10 mouse cellular contexts compared by ENCODE assay signal in the genomic region with DNA sequence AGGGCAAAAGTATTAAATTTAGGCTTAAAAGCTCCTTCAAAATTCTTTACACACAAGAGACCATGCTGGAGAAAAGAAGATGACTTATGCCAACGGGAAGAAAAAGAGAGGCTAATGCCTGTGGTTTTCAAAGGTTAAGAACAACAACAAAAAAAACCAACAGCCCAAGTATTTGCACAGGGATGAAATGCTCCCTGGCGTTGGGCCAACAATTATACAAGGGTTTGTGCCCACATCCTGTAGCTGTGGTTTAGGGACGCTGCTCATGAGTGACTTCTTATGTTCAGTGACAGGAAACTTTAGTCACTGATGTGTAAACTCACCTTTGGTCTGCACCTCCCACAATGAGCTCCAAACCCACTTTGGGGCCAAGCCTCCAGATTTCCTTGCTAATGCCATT.
A peak's percentile ranks its signal among the peaks of the same experiment; 100 is the strongest.
DNase-seq lines count a peak whose midpoint lies in the region; ATAC-seq and TF ChIP-seq lines count a peak whose summit lies in the region.
"Had no signal": no experiment of that assay in that cellular context is flagged by ENCODE, and none has a peak within 500 bp of the region (broad histone marks: within the 10 kb centered on the region; RNA-seq: fewer than 3 reads in every experiment).

No protein-coding gene starts in this region.

- no peak overlapping the region for H3K4me3 ChIP-seq in midbrain, postnatal 0 days (ENCODE audit: low read depth, low read length)
- H3K4me3 ChIP-seq in midbrain, embryonic 11.5 days (ENCODE audit: low read depth, low read length): no peak overlapping the region
- no peak overlapping the region for H3K4me3 ChIP-seq in kidney, adult 2 months (ENCODE audit: insufficient read depth, low read depth, low read length)
- H3K4me3 ChIP-seq in myocyte: no peak overlapping the region
- H3K4me3 ChIP-seq: heart, embryonic 15.5 days; neural tube, embryonic 12.5 days had no signal

- H3ac ChIP-seq in myocyte (ENCODE audit: control insufficient read depth, insufficient read length): no peak overlapping the region

- no peak overlapping the region for H3K9ac ChIP-seq in midbrain, postnatal 0 days (replicated peaks; ENCODE audit: low read length, poor library complexity, severe bottlenecking)
- H3K9ac ChIP-seq in midbrain, embryonic 11.5 days (ENCODE audit: low read length): no peak overlapping the region
- H3K9ac ChIP-seq: heart, embryonic 15.5 days; neural tube, embryonic 12.5 days had no signal

- no peak for TF ChIP-seq CTCF in midbrain, postnatal 0 days (IDR thresholded peaks at IDR 0.05)
- no peak for TF ChIP-seq CTCF in kidney, adult 2 months (conservative IDR thresholded peaks at IDR 0.05; ENCODE audit: insufficient read depth, insufficient read length, low read depth, low read length)

- DNase-seq in midbrain, postnatal 0 days (ENCODE audit: low spot score): peak; percentile 22
- no peak for DNase-seq in midbrain, embryonic 11.5 days (ENCODE audit: low spot score, missing footprints)
- DNase-seq in kidney, adult 2 months: peak; percentile 79
- peak; percentile 48 to 65 for DNase-seq in urinary bladder, postnatal 36 days (ENCODE audit: low spot score in 2 of 2)
- no peak for DNase-seq in heart, adult 8-10 months (ENCODE audit: low spot score)
- DNase-seq in MN1 (ENCODE audit: low spot score): no peak
- no peak for DNase-seq in left cerebral cortex, postnatal 14 days (ENCODE audit: low spot score in 2 of 2)

- H3K4me1 ChIP-seq in midbrain, postnatal 0 days (ENCODE audit: insufficient read depth, low read length): no peaks in the 10 kb centered on the region
- no peaks in the 10 kb centered on the region for H3K4me1 ChIP-seq in midbrain, embryonic 11.5 days (ENCODE audit: control insufficient read depth, insufficient read depth, low read length)
- H3K4me1 ChIP-seq in kidney, adult 2 months (ENCODE audit: control insufficient read depth, insufficient read depth, low read length): no peaks in the 10 kb centered on the region
- H3K4me1 ChIP-seq: heart, embryonic 15.5 days; neural tube, embryonic 12.5 days had no signal

- no peak overlapping the region for H3K27ac ChIP-seq in midbrain, postnatal 0 days (ENCODE audit: low read depth, low read length)
- no peak overlapping the region for H3K27ac ChIP-seq in midbrain, embryonic 11.5 days (ENCODE audit: low read depth, low read length)
- H3K27ac ChIP-seq in kidney, adult 2 months (ENCODE audit: insufficient read depth, low read depth, low read length): no peak overlapping the region
- H3K27ac ChIP-seq: heart, embryonic 15.5 days; neural tube, embryonic 12.5 days had no signal

- no peak overlapping the region for H3K4me2 ChIP-seq in midbrain, postnatal 0 days (ENCODE audit: low read depth, low read length, poor library complexity, severe bottlenecking)
- no peak overlapping the region for H3K4me2 ChIP-seq in midbrain, embryonic 11.5 days
- peak overlapping the region; percentile 31 for H3K4me2 ChIP-seq in myocyte (ENCODE audit: low read depth)
- H3K4me2 ChIP-seq: heart, embryonic 15.5 days; neural tube, embryonic 12.5 days had no signal

- H3K79me2 ChIP-seq in myocyte (ENCODE audit: control insufficient read depth, insufficient read depth): no peaks in the 10 kb centered on the region

- no peak for TF ChIP-seq POLR2A in kidney, adult 2 months (IDR thresholded peaks at IDR 0.05; ENCODE audit: low read depth, low read length)
- TF ChIP-seq POLR2A in myocyte (IDR thresholded peaks at IDR 0.05; ENCODE audit: insufficient read length, low read depth): no peak

- ATAC-seq in midbrain, postnatal 0 days (ENCODE audit: low FRiP score): no peak
- no peak for ATAC-seq in midbrain, embryonic 11.5 days (ENCODE audit: low FRiP score)

- H3K9me3 ChIP-seq in midbrain, postnatal 0 days (ENCODE audit: low read length): no peaks in the 10 kb centered on the region
- no peaks in the 10 kb centered on the region for H3K9me3 ChIP-seq in midbrain, embryonic 11.5 days (ENCODE audit: control insufficient read depth, low read length)
- H3K9me3 ChIP-seq: heart, embryonic 15.5 days; neural tube, embryonic 12.5 days had no signal

- H3K27me3 ChIP-seq in midbrain, postnatal 0 days (ENCODE audit: insufficient read depth, low read length): no peaks in the 10 kb centered on the region
- no peaks in the 10 kb centered on the region for H3K27me3 ChIP-seq in midbrain, embryonic 11.5 days (ENCODE audit: control insufficient read depth, insufficient read depth, low read length)
- no peaks in the 10 kb centered on the region for H3K27me3 ChIP-seq in kidney, adult 2 months (replicated peaks; ENCODE audit: control insufficient read depth, insufficient read depth, low read length)
- H3K27me3 ChIP-seq in myocyte (ENCODE audit: control insufficient read depth, insufficient read depth, insufficient read length): no peaks in the 10 kb centered on the region
- H3K27me3 ChIP-seq: heart, embryonic 15.5 days; neural tube, embryonic 12.5 days had no signal

- 57% methylated on average over 3 of the region's 3 CpGs for WGBS in midbrain, postnatal 0 days
- 62% methylated on average over 3 of the region's 3 CpGs for WGBS in midbrain, embryonic 11.5 days
- 13% methylated on average over 3 of the region's 3 CpGs for WGBS in kidney, adult 2 months

- H3K36me3 ChIP-seq in midbrain, postnatal 0 days (ENCODE audit: insufficient read depth, low read length): no peaks in the 10 kb centered on the region
- H3K36me3 ChIP-seq in midbrain, embryonic 11.5 days (ENCODE audit: control insufficient read depth, insufficient read depth, low read length): no peaks in the 10 kb centered on the region
- H3K36me3 ChIP-seq in kidney, adult 2 months (ENCODE audit: control insufficient read depth, insufficient read depth, low read length): no peaks in the 10 kb centered on the region
- no peaks in the 10 kb centered on the region for H3K36me3 ChIP-seq in myocyte (ENCODE audit: control insufficient read depth, insufficient read depth)
- H3K36me3 ChIP-seq: heart, embryonic 15.5 days; neural tube, embryonic 12.5 days had no signal

- intact Hi-C loops in left cerebral cortex, postnatal 14 days (cut with DNase I): no loop called here

TF ChIP-seq in myocyte, 11 proteins besides CTCF, POLR2A, EP300 and RAD21:
- TF ChIP-seq MAX (IDR thresholded peaks at IDR 0.05; ENCODE audit: low read depth) (no peak), TCF12 (IDR thresholded peaks at IDR 0.05; ENCODE audit: insufficient read depth, poor library complexity, severe bottlenecking) (no peak), MYOG (IDR thresholded peaks at IDR 0.05; ENCODE audit: control insufficient read depth in 1 of 3, insufficient read depth in 1 of 3, insufficient read length in 2 of 3, low read depth in 2 of 3) (no peak), SRF (IDR thresholded peaks at IDR 0.05; ENCODE audit: control insufficient read depth, insufficient read length, low read depth) (no peak), CEBPB (IDR thresholded peaks at IDR 0.05; ENCODE audit: insufficient read depth, poor library complexity, severe bottlenecking) (0 out of 2 replicates have a peak, but pooled peaks have one; percentile 14)
TF ChIP-seq in myocyte: peak in this region for 1.

Comparison
In these comparisons a context has a peak if more than half of its experiments do, and no peak if none do; other contexts are left out.
1. DNase-seq: peak in midbrain, postnatal 0 days (single experiment), kidney, adult 2 months (single experiment) and urinary bladder, postnatal 36 days (2 of 2); none in midbrain, embryonic 11.5 days (single experiment), heart, adult 8-10 months (single experiment), MN1 (single experiment) and left cerebral cortex, postnatal 14 days (0 of 2).